Mouse (Mus musculus): ENCODE measurements around the gene Gcm2.

Gene Gcm2

GRCm38 (mm10) chr13:41079859-41080258, 31.0 kb downstream of the Gcm2 start:
- ATAC-seq (ENCODE audit: low TSS enrichment), result no peak

- ATAC-seq (ENCODE audit: low TSS enrichment), result peak; percentile 96
Measured at GRCm38 (mm10) chr13:41079421-41079780, 31.4 kb downstream of the Gcm2 start, which contains the start of gene Mak. Mak (minus strand) TSS chr13:41079706.

GRCm38 (mm10) chr13:41078690-41079420, 32.0 kb downstream of the Gcm2 start:
- peak; percentile 42; the same call in 1 of the 2 replicates for ATAC-seq (ENCODE audit: low TSS enrichment)

- ATAC-seq (ENCODE audit: low TSS enrichment), result no peak
Measured at GRCm38 (mm10) chr13:41077921-41078320, 32.9 kb downstream of the Gcm2 start.

- ATAC-seq (ENCODE audit: low TSS enrichment), result no peak
Measured at GRCm38 (mm10) chr13:41073819-41074218, 37.0 kb downstream of the Gcm2 start.

- ATAC-seq (ENCODE audit: low TSS enrichment), result no peak
Measured at GRCm38 (mm10) chr13:41071617-41072016, 39.2 kb downstream of the Gcm2 start.

- ATAC-seq (ENCODE audit: low TSS enrichment), result no peak
Measured at GRCm38 (mm10) chr13:41067618-41068017, 43.2 kb downstream of the Gcm2 start.

GRCm38 (mm10) chr13:41051965-41052364, 58.9 kb downstream of the Gcm2 start:
- ATAC-seq (ENCODE audit: low TSS enrichment), result no peak

Measured in frontal cortex, adult (tissue).